Mouse (Mus musculus): Measurements from ENCODE around the gene Tmem229b.

- TF ChIP-seq EP300 (IDR thresholded peaks at IDR 0.05; ENCODE audit: insufficient read depth, low read depth, low read length) (no peak), CTCF (IDR thresholded peaks at IDR 0.05; ENCODE audit: low read depth, low read length) (no peak)
These were observed 1.4 kb downstream of the Tmem229b start for GRCm38 (mm10) chr12:79006076-79006475.

Data from ES-Bruce4 (cell line).